Mouse (Mus musculus) thymus, postnatal 36 days (tissue): ENCODE measurements at regions not wholly inside any gene's neighbourhood (a gene's known extent, or its start where the extent isn't known, plus 50 kb on each side); places are given as distances from the start of the nearest gene placed in this dataset.

ENCODE experiments used
- DNase-seq, 2 experiments: peaks; one replicate each; pipeline ENCODE4 v3.0.0; 2022; ENCODE audit warnings: mixed read lengths in 2 of 2

GRCm38 (mm10) chr1:77313119-77313518 lies 201.8 kb downstream of the Epha4 start:
- DNase-seq: no peak

GRCm38 (mm10) chr1:77315347-77315746 lies 199.5 kb downstream of the Epha4 start:
- DNase-seq: no peak

GRCm38 (mm10) chr1:77316198-77316597 lies 198.7 kb downstream of the Epha4 start:
- DNase-seq: no peak
